Mouse (Mus musculus) A20 (cell line): ENCODE results near the gene Vmn1r101.
"Not testable (repeated sequence)": the region's sequence is repeated elsewhere in the genome, so short reads cannot be mapped to it uniquely, and the experiment has no call there.

Experiments used
- DNase-seq: peaks from one replicate; pipeline ENCODE4 v3.0.0-alpha.2; 2011; ENCODE audit warnings: low read depth, low spot score

Gene Vmn1r101

DNA sequence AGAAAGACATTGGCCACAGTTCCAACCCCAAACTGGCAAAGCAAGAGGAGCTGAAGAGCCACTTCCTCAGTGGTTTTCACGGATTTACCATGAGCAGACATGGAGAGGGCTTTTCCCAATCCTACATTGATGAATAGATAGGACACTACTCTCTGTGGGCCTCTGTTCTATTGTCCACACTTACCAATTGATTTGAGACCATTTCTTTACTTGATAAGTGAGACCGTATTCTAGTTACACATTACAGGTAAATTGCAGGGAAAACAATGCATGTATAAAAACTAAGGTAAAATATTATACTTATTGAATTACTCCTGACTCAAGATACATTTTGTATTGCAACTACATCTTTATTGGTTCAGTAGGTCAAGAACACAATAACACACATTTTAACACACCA lies at the start of gene Vmn1r101:
Gene Vmn1r101, minus strand, starts transcription at position 101 of the 400 bp plus-strand sequence.
- not testable (repeated sequence) for DNase-seq

DNA sequence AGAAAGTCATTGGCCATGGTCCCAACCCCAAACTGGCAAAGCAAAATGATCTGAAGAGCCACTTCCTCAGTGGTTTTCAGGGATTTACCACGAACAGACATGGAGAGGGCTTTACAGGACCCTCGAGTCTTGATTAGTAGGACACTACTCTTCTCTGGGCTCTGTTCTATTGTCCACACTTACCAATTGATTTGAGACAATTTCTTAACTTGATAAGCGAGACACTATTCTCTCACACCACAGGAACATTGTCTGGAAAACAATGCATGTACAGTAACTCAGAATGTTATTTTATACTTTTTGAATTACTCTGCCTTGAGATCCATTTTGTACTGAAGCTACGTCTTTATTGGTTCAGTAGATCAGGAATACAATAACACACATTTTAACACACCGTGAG lies 32.4 kb upstream of the Vmn1r101 start, which contains the start of gene Gm10670:
Gene Gm10670, minus strand, starts transcription at position 101 of the 400 bp plus-strand sequence.
- not testable (repeated sequence) for DNase-seq

DNA sequence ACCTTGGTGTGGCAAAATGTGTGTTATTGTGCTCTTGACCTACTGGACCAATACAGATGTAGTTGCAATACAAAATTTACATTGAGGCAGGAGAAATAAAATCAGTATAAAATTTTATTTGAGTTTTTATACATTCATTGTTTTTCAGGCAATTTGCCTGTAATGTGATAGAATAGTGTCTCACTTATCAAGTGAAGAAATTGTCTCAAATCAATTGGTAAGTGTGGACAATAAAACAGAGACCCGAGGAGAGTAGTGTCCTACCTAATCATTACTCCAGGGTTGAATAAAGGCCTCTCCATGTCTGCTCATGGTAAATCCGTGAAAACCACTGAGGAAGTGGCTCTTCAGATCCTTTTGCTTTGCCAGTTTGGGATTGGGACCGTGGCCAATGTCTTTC lies 24.8 kb downstream of the Vmn1r101 start, which contains the start of gene Vmn1r100:
Gene Vmn1r100, plus strand, starts transcription at position 301 of the 400 bp plus-strand sequence.
- not testable (repeated sequence) for DNase-seq
